Mouse (Mus musculus) limb, embryonic 12.5 days (tissue): ENCODE measurements at regions not wholly inside any gene's neighbourhood (a gene's known extent, or its start where the extent isn't known, plus 50 kb on each side); places are given as distances from the start of the nearest gene placed in this dataset.

Experiments used
- ATAC-seq: fragments of 200-750 bp; cut with Nextera tagmentation; 2 replicates; pipeline ENCODE4 v1.8.0; 2017; ENCODE audit warnings: low read depth, moderate TSS enrichment; ENCODE audit not compliant: insufficient number of reproducible peaks, insufficient read depth, low FRiP score, low TSS enrichment
- H3K27ac ChIP-seq: fragments of 300-500 bp; sonication (generic); 2 replicates; pipeline ENCODE4 v1.5.1; 2016; ENCODE audit warnings: mild to moderate bottlenecking, moderate library complexity
- H3K27me3 ChIP-seq: fragments of 300-500 bp; sonication (generic); 2 replicates; pipeline ENCODE4 v1.6.1; 2016; ENCODE audit warnings: mild to moderate bottlenecking, moderate library complexity
- H3K36me3 ChIP-seq: fragments of 300-500 bp; sonication (generic); 2 replicates; pipeline ENCODE4 v1.6.1; 2016; ENCODE audit warnings: mild to moderate bottlenecking, moderate library complexity
- H3K4me1 ChIP-seq: fragments of 300-500 bp; sonication (generic); replicated peaks from 2 replicates; pipeline ENCODE4 v1.6.1; 2016
- H3K4me2 ChIP-seq: fragments of 300-500 bp; sonication (generic); 2 replicates; pipeline ENCODE4 v1.6.1; 2016; ENCODE audit warnings: mild to moderate bottlenecking, moderate library complexity
- H3K4me3 ChIP-seq: fragments of 300-500 bp; sonication (generic); replicated peaks from 2 replicates; pipeline ENCODE4 v1.5.1; 2016; ENCODE audit warnings: mild to moderate bottlenecking
- H3K9ac ChIP-seq: fragments of 300-500 bp; sonication (generic); replicated peaks from 2 replicates; pipeline ENCODE4 v1.6.1; 2016; ENCODE audit warnings: mild to moderate bottlenecking, moderate library complexity
- H3K9me3 ChIP-seq: fragments of 300-500 bp; sonication (generic); 2 replicates; pipeline ENCODE4 v1.6.1; 2016; ENCODE audit warnings: mild to moderate bottlenecking, moderate library complexity
- WGBS: fragments of 180-500 bp; shearing (Covaris S2); methylation state at CpG from one replicate; pipeline ENCODE4 v1.1.7; 2016; 5-methylcytosine and 5-hydroxymethylcytosine counted together

DNA sequence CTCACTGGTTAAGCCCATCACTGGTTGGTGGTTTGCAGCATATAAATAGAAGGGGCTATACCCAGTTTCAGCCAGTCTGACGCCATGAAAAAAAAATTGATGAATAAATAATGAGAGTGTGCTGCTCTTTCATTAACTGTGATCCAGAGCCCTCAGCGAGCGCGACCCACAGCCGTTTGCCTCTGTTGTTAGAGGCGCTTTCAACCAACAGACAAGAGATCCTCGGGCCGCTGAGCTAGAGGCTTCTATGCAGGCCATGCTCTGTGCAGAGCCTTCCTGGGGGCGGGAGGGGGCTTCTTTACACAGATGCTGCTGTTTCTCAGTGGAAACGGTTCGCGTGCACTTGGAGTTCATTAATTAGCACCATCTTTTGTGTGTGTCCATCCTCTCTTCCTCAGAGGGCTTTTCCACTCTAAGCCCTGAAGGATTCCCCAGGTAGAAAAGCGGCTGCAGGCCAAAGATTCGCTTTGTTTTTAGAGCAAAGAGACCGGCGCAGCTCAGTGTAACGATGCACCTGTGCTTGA, 243.6 kb downstream of the Hs3st3b1 start:
- Histone ChIP-seq H3K4me3 (no peak overlapping the region), H3K36me3 (no peaks in the 10 kb centered on the region), H3K9ac (no peak overlapping the region), H3K27me3 (peaks cover 8% of the 10 kb centered on the region; the same call in 1 of the 2 replicates), H3K4me2 (no peak overlapping the region), H3K9me3 (0 out of 2 replicates have a peak, but pooled peaks cover 7% of the 10 kb centered on the region), H3K4me1 (0 out of 2 replicates have a peak, but pooled peaks cover 3% of the 10 kb centered on the region), H3K27ac (no peak overlapping the region)
- whole genome bisulfite sequencing = 78% methylated on average over 17 of the region's 17 CpGs
- ATAC-seq = no peak

DNA sequence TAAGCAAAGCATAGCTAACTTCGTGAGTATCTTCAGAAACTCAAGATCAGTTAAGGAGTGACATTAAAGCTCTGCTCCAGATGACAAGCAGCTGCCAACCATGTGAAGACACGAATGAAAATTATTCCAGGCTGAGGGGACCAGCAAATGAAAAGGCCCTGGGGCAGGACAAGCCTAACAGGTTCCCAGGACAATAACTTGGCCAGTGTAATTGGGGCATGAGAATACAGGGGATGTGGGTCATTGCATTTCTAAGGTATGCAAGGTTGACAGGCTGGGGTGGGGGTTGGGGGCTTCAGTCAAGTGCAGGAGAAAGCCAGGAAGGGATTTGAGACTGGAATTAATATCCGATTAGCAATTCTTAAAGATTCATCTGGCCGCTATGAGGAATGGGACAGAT, 242.6 kb downstream of the Hs3st3b1 start:
- Histone ChIP-seq H3K36me3 (no peaks in the 10 kb centered on the region), H3K9ac (no peak overlapping the region), H3K4me1 (0 out of 2 replicates have a peak, but pooled peaks cover 3% of the 10 kb centered on the region), H3K27me3 (peaks cover 13% of the 10 kb centered on the region), H3K4me3 (no peak overlapping the region), H3K27ac (no peak overlapping the region), H3K4me2 (no peak overlapping the region), H3K9me3 (0 out of 2 replicates have a peak, but pooled peaks cover 7% of the 10 kb centered on the region)
- WGBS = 73% methylated on average over 4 of the region's 4 CpGs
- no peak for ATAC-seq

DNA sequence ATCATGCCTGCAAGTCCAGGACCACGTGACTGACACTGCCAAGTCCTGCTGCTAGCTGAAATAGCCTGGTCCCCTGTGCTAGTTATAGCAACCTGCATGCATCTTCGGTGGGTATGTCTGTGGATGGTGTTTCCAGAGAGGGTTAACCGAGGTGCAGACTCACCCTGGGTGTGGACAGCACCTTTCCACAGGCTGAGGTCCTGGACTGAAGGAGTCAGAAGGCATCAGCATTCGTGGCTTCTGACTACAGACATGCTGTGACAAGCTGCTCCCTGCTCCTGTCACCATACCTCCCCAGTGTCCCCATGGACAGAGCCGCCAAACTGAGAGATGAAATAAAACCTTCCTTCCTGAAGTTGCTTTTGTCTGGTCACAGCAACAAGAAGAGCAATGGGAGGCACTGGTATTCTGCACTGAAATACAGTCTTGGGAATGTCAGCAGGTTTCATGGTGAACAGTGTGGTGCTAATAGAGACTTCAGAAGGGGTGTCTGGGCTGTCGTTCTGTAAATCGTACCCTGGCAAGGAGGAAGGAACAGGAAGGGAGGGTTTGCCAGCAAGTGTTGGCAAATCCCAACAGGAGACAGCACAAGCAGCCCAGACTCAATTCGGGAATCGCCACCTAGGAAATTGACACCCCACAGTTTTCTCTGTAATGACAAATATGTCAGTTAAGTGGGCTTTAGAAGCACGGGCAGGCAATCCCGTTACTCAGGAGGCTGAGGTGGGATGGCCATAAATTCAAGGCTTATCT, 237.7 kb downstream of the Hs3st3b1 start:
- H3K27me3 ChIP-seq = peaks cover 13% of the 10 kb centered on the region
- no peaks in the 10 kb centered on the region for H3K36me3 ChIP-seq
- no peak for ATAC-seq
- H3K9ac ChIP-seq = no peak overlapping the region
- H3K4me3 ChIP-seq = no peak overlapping the region
- H3K4me1 ChIP-seq = no peaks in the 10 kb centered on the region
- no peaks in the 10 kb centered on the region for H3K9me3 ChIP-seq
- H3K27ac ChIP-seq = no peak overlapping the region
- no peak overlapping the region for H3K4me2 ChIP-seq
- 48% methylated on average over 11 of the region's 11 CpGs for WGBS

DNA sequence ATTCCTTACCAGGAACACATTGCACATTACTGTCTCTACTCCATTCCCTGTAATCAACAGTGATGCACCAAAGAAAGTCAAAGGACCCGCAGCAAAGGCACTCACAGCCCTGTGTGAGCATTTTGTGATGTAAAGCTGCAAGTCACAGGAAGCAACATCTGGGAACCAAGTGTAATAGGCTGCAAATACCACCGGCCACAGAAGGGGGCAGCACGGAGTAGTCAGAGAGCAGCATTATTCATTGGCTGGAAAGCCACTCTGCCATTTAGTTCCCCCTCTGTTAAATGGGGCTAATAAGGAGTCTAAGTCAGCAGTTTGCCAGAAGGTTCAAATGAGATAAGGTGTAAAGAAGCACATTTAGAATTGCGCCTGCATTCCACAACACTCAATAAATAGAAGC, 231.0 kb downstream of the Hs3st3b1 start:
- no peak overlapping the region for H3K4me2 ChIP-seq
- no peak overlapping the region for H3K9ac ChIP-seq
- peaks cover 7% of the 10 kb centered on the region; the same call in 1 of the 2 replicates for H3K27me3 ChIP-seq
- no peak overlapping the region for H3K4me3 ChIP-seq
- WGBS = 31% methylated on average over 4 of the region's 4 CpGs
- H3K36me3 ChIP-seq = no peaks in the 10 kb centered on the region
- peaks cover 21% of the 10 kb centered on the region for H3K4me1 ChIP-seq
- H3K27ac ChIP-seq = no peak overlapping the region
- H3K9me3 ChIP-seq = no peaks in the 10 kb centered on the region
- ATAC-seq = peak; percentile 37; the same call in 1 of the 2 replicates

DNA sequence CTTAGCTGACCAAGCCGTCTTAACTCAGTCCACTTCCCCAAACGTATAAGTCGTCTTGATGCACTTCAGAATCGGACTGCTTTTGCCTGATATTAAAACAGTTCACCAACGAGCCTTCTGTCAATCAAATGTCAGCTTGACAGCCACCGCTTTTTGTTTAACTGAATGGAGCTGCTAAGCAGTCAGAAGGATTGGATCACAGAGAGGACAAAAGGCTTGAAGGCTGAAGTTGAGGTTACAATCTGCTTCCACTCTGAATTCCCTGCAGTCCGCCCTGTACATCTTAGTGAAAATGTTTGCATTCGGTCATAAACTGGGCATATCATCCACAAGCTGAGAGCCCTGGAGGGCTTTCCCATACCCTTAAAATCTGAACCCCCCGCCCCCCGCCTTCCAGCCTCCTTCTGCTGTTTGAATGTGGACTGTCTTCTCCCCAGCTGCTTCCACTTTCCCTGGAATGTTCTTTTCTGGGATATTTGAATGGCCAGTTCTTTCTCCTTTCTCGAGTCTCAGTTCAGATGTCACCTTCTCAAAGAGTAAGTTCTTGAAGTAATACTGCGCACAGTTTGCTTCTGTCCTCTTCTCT, 217.0 kb downstream of the Hs3st3b1 start:
- Histone ChIP-seq H3K36me3 (no peaks in the 10 kb centered on the region), H3K27me3 (0 out of 2 replicates have a peak, but pooled peaks cover 3% of the 10 kb centered on the region), H3K4me3 (no peak overlapping the region), H3K27ac (no peak overlapping the region), H3K9me3 (no peaks in the 10 kb centered on the region), H3K9ac (no peak overlapping the region), H3K4me1 (peaks cover 12% of the 10 kb centered on the region; the same call in 1 of the 2 replicates), H3K4me2 (no peak overlapping the region)
- WGBS = 76% methylated on average over 12 of the region's 12 CpGs
- no peak for ATAC-seq

DNA sequence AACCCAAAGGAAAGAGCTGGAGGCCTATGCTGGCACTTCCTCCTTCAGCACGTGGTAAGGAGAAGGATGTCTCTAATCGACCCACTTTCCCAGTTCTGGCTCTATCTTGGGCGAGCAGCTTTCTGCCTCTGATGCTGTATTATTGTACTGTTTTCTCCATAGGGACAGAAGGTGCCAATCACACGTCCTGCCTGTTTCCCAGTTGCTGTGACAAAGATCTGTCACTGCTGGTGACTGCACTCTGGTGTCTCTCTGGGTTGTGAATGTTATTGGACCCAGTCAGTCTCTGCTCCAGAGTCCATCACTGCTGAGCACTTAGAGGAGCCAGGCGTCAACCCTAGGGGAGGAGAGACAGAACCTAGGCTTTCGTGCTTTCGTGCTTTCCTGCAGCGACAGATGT, 216.0 kb downstream of the Hs3st3b1 start:
- H3K4me1 ChIP-seq = peaks cover 12% of the 10 kb centered on the region; the same call in 1 of the 2 replicates
- H3K4me2 ChIP-seq = no peak overlapping the region
- no peaks in the 10 kb centered on the region for H3K9me3 ChIP-seq
- WGBS = 75% methylated on average over 8 of the region's 8 CpGs
- H3K27ac ChIP-seq = no peak overlapping the region
- no peak overlapping the region for H3K9ac ChIP-seq
- 0 out of 2 replicates have a peak, but pooled peaks cover 3% of the 10 kb centered on the region for H3K27me3 ChIP-seq
- no peaks in the 10 kb centered on the region for H3K36me3 ChIP-seq
- no peak overlapping the region for H3K4me3 ChIP-seq
- ATAC-seq = no peak

DNA sequence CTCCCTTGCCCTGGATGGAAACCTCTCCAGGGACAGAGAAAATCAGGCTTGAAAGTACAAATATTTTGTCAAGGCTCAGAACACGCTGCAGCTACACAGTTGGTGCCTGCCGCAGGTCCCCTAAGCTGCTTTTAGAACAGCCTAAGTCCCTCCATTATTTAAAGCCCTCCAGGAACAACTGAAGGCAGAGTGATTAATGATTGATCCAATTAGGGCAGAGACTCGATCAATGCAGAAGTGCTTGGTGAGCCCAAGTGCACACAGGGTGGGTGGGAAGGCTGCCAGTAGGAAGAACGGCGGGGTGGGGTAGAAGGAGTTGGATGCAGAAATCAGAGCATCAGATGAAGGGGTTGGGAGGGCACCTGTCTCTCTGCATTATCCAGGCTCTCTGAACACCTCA, 215.0 kb downstream of the Hs3st3b1 start:
- no peak overlapping the region for H3K27ac ChIP-seq
- no peak for ATAC-seq
- H3K4me2 ChIP-seq = no peak overlapping the region
- H3K27me3 ChIP-seq = 0 out of 2 replicates have a peak, but pooled peaks cover 3% of the 10 kb centered on the region
- no peaks in the 10 kb centered on the region for H3K9me3 ChIP-seq
- H3K9ac ChIP-seq = no peak overlapping the region
- H3K4me1 ChIP-seq = peaks cover 18% of the 10 kb centered on the region; the same call in 1 of the 2 replicates
- no peaks in the 10 kb centered on the region for H3K36me3 ChIP-seq
- WGBS = 46% methylated on average over 5 of the region's 5 CpGs
- no peak overlapping the region for H3K4me3 ChIP-seq

DNA sequence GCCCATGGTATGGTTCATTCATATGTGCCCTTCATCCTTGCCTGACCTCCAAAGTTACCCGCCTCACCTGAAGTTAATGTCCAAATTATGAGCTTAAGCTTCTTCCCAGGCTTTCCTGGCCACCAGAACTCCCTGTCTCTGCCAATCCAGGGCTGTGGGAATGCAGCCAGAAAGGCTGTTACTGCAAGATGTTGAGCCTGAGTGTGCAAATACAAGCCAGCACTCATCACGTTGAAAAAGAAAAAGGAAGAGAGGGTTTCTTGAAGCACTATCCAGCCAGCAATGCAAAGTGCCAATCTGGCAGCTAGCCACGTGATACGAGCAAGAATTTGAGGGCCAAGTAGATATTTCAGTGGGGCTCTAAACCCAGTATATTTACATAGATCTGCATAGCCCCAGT, 213.7 kb downstream of the Hs3st3b1 start:
- H3K4me1 ChIP-seq = peaks cover 22% of the 10 kb centered on the region; the same call in 1 of the 2 replicates
- H3K27ac ChIP-seq = no peak overlapping the region
- 0 out of 2 replicates have a peak, but pooled peaks cover 3% of the 10 kb centered on the region for H3K27me3 ChIP-seq
- ATAC-seq = no peak
- no peak overlapping the region for H3K4me3 ChIP-seq
- no peaks in the 10 kb centered on the region for H3K9me3 ChIP-seq
- WGBS = 72% methylated on average over 4 of the region's 4 CpGs
- no peak overlapping the region for H3K9ac ChIP-seq
- H3K4me2 ChIP-seq = no peak overlapping the region
- no peaks in the 10 kb centered on the region for H3K36me3 ChIP-seq

DNA sequence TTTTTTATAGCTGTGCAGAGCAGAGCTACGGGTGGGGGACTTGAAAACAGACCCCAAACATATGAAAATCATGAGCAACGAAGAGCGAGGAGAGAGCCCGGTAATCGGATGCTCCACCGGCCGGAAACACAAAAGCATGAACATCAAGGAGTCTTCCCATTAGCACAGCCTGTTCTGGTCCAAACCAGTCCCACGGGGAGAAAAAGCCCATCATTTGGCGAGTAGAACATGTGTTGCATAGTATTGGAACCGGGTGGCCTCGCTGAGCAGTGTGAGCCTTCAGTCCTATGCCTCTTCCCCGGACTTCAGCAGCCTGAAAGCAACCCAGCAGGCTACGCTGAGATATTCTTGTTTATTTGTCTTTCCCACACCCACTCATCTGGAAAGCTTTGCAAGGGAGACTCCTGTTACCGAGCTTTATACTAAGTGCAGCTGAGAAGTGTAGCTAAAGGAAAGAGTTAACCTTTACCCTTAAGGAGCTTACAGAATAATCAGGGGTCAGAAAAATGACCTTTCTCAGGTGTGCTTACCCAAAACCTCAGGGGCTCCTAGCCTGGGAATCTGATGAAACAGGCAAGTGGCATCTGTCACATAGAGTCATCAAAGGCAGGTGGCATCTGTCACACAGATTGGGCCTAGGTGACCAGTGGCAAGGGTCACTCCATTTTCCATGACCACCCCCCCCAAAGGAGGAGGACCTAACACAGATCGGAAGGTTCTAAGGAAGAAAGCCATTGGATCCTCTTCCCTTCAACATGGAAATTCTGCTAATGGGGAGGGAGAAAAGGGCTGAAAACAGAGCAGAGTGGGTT, 209.8 kb downstream of the Hs3st3b1 start:
- Histone ChIP-seq H3K9me3 (no peaks in the 10 kb centered on the region), H3K4me2 (no peak overlapping the region), H3K9ac (no peak overlapping the region), H3K27ac (no peak overlapping the region), H3K4me3 (no peak overlapping the region), H3K4me1 (0 out of 2 replicates have a peak, but pooled peaks cover 12% of the 10 kb centered on the region), H3K36me3 (no peaks in the 10 kb centered on the region), H3K27me3 (0 out of 2 replicates have a peak, but pooled peaks cover under 1% of the 10 kb centered on the region)
- no peak for ATAC-seq
- 54% methylated on average over 15 of the region's 15 CpGs for WGBS

DNA sequence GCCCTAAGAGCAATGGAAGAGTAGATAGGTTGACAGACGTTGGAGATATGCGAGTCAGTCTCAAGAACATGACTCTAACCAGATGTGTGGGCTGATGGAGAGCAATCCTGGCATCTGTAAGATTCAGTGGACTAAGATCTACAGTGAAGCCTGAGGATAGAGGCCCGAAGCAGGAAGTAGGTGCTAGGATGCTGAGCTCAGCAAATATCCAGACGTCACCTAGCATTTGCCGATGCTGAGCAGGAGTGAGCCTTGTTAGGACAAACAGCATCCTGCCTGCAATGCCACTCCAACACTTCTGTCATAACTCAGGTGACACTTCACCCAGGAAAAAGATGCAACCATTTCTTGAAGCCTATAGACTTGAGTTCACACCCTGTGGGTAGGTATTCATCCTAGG, 199.8 kb downstream of the Hs3st3b1 start:
- Histone ChIP-seq H3K4me3 (no peak overlapping the region), H3K36me3 (no peaks in the 10 kb centered on the region), H3K9ac (no peak overlapping the region), H3K4me1 (no peaks in the 10 kb centered on the region), H3K27me3 (no peaks in the 10 kb centered on the region), H3K9me3 (no peaks in the 10 kb centered on the region), H3K4me2 (no peak overlapping the region), H3K27ac (no peak overlapping the region)
- WGBS = 88% methylated on average over 5 of the region's 5 CpGs
- no peak for ATAC-seq

DNA sequence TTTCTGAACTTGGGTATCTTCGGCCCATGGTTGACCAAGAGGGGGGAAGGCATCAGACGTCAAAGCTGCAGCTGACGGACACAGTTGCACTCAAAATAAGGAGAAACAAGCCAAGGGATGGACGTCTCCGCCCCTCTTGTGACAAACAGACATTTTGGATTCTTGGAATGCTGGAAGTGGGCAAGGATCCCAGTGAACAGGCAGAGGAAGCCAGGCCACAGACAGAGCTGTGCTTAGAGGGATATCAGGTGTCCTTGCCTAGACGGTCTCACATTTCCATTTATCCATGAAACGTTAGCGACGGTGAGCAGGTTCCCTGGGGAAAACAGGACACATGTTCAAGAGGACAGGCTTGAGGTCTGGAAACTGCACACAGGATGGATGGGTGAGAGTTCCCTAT, 191.2 kb downstream of the Hs3st3b1 start:
- Histone ChIP-seq H3K9me3 (no peaks in the 10 kb centered on the region), H3K27me3 (no peaks in the 10 kb centered on the region), H3K4me3 (no peak overlapping the region), H3K4me2 (no peak overlapping the region), H3K4me1 (peaks cover 4% of the 10 kb centered on the region; the same call in 1 of the 2 replicates), H3K27ac (no peak overlapping the region), H3K9ac (no peak overlapping the region), H3K36me3 (no peaks in the 10 kb centered on the region)
- 63% methylated on average over 9 of the region's 9 CpGs for WGBS
- ATAC-seq = no peak
